Mouse (Mus musculus) midbrain, embryonic 16.5 days (tissue): ENCODE results near the gene Frs3. TPM values are rescaled to one million over a fixed set of nuclear protein-coding genes. Genes with fewer than 3 reads are reported as not detected.

ENCODE experiments used
- ATAC-seq: fragments of 200-750 bp; cut with Nextera tagmentation; 2 replicates; pipeline ENCODE4 v1.8.0; 2017; ENCODE audit warnings: moderate TSS enrichment
- H3K27ac ChIP-seq: fragments of 300-500 bp; sonication (generic); 2 replicates; pipeline ENCODE4 v1.5.1; 2014; ENCODE audit warnings: mild to moderate bottlenecking, low read length, mixed read lengths
- H3K27me3 ChIP-seq: fragments of 300-500 bp; sonication (generic); 2 replicates; pipeline ENCODE4 v1.6.1; 2014; ENCODE audit warnings: low read depth, low read length, mixed read lengths; ENCODE audit not compliant: control insufficient read depth, insufficient read depth
- H3K36me3 ChIP-seq: fragments of 300-500 bp; sonication (generic); 2 replicates; pipeline ENCODE4 v1.6.1; 2014; ENCODE audit warnings: mild to moderate bottlenecking, low read length, moderate library complexity, mixed read lengths; ENCODE audit not compliant: control insufficient read depth, insufficient read depth
- H3K4me1 ChIP-seq: fragments of 300-500 bp; sonication (generic); 2 replicates; pipeline ENCODE4 v1.6.1; 2014; ENCODE audit warnings: mild to moderate bottlenecking, low read length, mixed read lengths; ENCODE audit not compliant: control insufficient read depth, insufficient read depth
- H3K4me2 ChIP-seq: fragments of 300-500 bp; sonication (generic); 2 replicates; pipeline ENCODE4 v1.6.1; 2014; ENCODE audit warnings: mild to moderate bottlenecking, low read length, mixed read lengths
- H3K4me3 ChIP-seq: fragments of 300-500 bp; sonication (generic); 2 replicates; pipeline ENCODE4 v1.5.1; 2014; ENCODE audit warnings: low read depth, mild to moderate bottlenecking, low read length, moderate library complexity, mixed read lengths
- H3K9ac ChIP-seq: fragments of 300-500 bp; sonication (generic); 2 replicates; pipeline ENCODE4 v1.6.1; 2014; ENCODE audit warnings: low read depth, low read length, mixed read lengths
- H3K9me3 ChIP-seq: fragments of 300-500 bp; sonication (generic); replicated peaks from 2 replicates; pipeline ENCODE4 v1.6.1; 2014; ENCODE audit warnings: mild to moderate bottlenecking, low read length, mixed read lengths; ENCODE audit not compliant: control insufficient read depth, poor library complexity, severe bottlenecking
- WGBS: fragments of 180-500 bp; shearing (Covaris S2); extraction: QIAGEN DNeasy Blood & Tissue Kit; methylation state at CpG from one replicate; pipeline ENCODE4 v1.1.7; 2014; 5-methylcytosine and 5-hydroxymethylcytosine counted together
- polyA plus RNA-seq: library from polyadenylated mRNA; unstranded; fragments of >200 nt; fragmentation: Nextera tagmentation; extraction: Ambion mirVana; gene quantifications from 2 replicates; pipeline ENCODE4 v1.2.1, GENCODE M21; 2015

Gene Frs3
- polyA plus RNA-seq, 1 experiment from 2014 or later, result 54.1 TPM

- H3K9ac ChIP-seq, result no peak overlapping the region
- no peaks in the 10 kb centered on the region for H3K9me3 ChIP-seq
- 0 out of 2 replicates have a peak, but pooled peaks have one; percentile 25 for ATAC-seq
- H3K4me2 ChIP-seq, result no peak overlapping the region
- H3K4me1 ChIP-seq, result no peaks in the 10 kb centered on the region; the same call in 1 of the 2 replicates
- H3K36me3 ChIP-seq, result no peaks in the 10 kb centered on the region
- H3K4me3 ChIP-seq, result no peak overlapping the region
- H3K27ac ChIP-seq, result no peak overlapping the region
- no peaks in the 10 kb centered on the region for H3K27me3 ChIP-seq
- 23% methylated on average over 9 of the region's 9 CpGs for WGBS
Observed at GRCm38 (mm10) chr17:47663009-47663713, 25.7 kb upstream of the Frs3 start.

GRCm38 (mm10) chr17:47664474-47664873 is 24.4 kb upstream of the Frs3 start:
- Histone ChIP-seq H3K4me3 (no peak overlapping the region), H3K27ac (no peak overlapping the region), H3K4me1 (peaks cover 4% of the 10 kb centered on the region; the same call in 1 of the 2 replicates), H3K27me3 (no peaks in the 10 kb centered on the region), H3K9ac (no peak overlapping the region), H3K9me3 (no peaks in the 10 kb centered on the region), H3K36me3 (no peaks in the 10 kb centered on the region), H3K4me2 (no peak overlapping the region)
- ATAC-seq, result no peak
- WGBS, result 86% methylated on average over 7 of the region's 7 CpGs

DNA sequence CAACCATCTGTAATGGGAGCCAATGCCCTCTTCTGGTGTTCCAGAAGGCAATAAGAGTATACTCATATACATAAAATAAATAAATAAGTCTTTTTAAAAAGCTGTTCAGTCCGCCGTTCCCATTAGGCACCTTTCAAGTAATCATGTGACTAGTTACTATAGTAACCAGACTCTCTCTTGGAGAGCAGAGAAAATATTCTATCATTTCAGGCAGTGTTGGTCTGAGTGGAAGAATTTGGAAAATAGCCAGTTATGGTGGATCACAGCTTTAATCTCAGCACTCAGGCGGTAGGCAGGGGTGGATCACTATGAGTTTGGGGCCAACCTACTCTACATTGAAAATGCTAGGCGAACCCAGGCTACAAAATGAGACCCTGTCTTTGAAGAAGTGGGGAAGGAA is 19.7 kb upstream of the Frs3 start:
- H3K36me3 ChIP-seq, result no peaks in the 10 kb centered on the region; the same call in 1 of the 2 replicates
- ATAC-seq, result peak; percentile 68
- H3K9me3 ChIP-seq, result no peaks in the 10 kb centered on the region
- H3K4me1 ChIP-seq, result peaks cover 18% of the 10 kb centered on the region
- H3K4me3 ChIP-seq, result no peak overlapping the region
- H3K9ac ChIP-seq, result no peak overlapping the region
- H3K4me2 ChIP-seq, result no peak overlapping the region
- WGBS, result 40% methylated on average over 4 of the region's 4 CpGs
- H3K27ac ChIP-seq, result no peak overlapping the region
- H3K27me3 ChIP-seq, result no peaks in the 10 kb centered on the region

- ATAC-seq, result peak; percentile 40
- peak overlapping the region; percentile 55 for H3K9ac ChIP-seq
- H3K27me3 ChIP-seq, result no peaks in the 10 kb centered on the region
- H3K4me1 ChIP-seq, result peaks cover 22% of the 10 kb centered on the region
- no peak overlapping the region for H3K27ac ChIP-seq
- peak overlapping the region; percentile 37 for H3K4me3 ChIP-seq
- H3K4me2 ChIP-seq, result peak overlapping the region; percentile 72
- no peaks in the 10 kb centered on the region; the same call in 1 of the 2 replicates for H3K36me3 ChIP-seq
- 13% methylated on average over 14 of the region's 14 CpGs for WGBS
- no peaks in the 10 kb centered on the region for H3K9me3 ChIP-seq
Observed at GRCm38 (mm10) chr17:47671988-47672310, 16.9 kb upstream of the Frs3 start.

DNA sequence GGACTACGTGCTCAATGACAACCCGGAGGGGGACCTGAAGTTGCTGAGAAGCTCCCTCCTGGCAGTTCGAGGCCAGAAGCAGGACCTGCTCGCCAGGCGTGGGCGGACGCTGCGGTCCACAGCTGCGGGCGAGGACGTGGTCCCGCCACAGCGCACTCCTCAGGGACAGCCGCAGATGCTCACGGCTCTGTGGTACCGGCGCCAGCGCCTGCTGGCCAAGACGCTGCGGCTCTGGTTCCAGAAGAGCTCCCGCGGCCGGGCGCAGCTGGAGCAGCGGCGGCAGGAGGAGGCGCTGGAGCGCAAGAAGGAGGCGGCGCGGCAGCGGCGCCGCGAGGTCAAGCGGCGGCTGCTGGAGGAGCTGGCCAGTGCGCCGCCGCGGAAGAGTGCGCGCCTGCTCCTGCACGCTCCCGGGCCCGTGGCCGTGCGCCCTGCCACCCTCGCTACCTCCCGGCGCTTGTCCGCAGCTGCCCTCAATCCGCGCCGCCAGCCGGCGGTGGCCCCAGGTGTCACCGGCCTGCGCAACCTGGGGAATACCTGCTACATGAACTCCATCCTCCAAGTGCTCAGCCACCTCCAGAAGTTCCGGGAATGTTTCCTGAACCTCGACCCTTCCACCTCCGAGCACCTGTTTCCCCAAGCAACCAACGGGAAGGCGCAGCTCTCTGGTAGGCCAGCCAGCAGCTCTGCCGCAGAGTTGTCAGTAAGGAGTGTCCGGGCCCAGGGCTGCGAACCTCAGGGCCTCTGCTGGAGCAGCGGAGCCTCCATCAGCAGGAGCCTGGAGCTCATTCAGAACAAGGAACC is 16.3 kb upstream of the Frs3 start:
- H3K9me3 ChIP-seq, result no peaks in the 10 kb centered on the region
- ATAC-seq, result peak; percentile 41
- H3K9ac ChIP-seq, result peak overlapping the region; percentile 55
- H3K27ac ChIP-seq, result no peak overlapping the region
- WGBS, result 8% methylated on average over 53 of the region's 68 CpGs
- peaks cover 22% of the 10 kb centered on the region for H3K4me1 ChIP-seq
- peak overlapping the region; percentile 37 for H3K4me3 ChIP-seq
- H3K4me2 ChIP-seq, result peak overlapping the region; percentile 72
- H3K36me3 ChIP-seq, result no peaks in the 10 kb centered on the region; the same call in 1 of the 2 replicates
- no peaks in the 10 kb centered on the region for H3K27me3 ChIP-seq

GRCm38 (mm10) chr17:47676581-47676980 is 12.2 kb upstream of the Frs3 start:
- H3K36me3 ChIP-seq, result peaks cover 10% of the 10 kb centered on the region
- no peak overlapping the region for H3K4me3 ChIP-seq
- no peak overlapping the region for H3K4me2 ChIP-seq
- WGBS, result 16% methylated on average over 9 of the region's 9 CpGs
- no peak for ATAC-seq
- peaks cover 12% of the 10 kb centered on the region; the same call in 1 of the 2 replicates for H3K4me1 ChIP-seq
- H3K9me3 ChIP-seq, result no peaks in the 10 kb centered on the region
- H3K27ac ChIP-seq, result peak overlapping the region; percentile 35; the same call in 1 of the 2 replicates
- no peaks in the 10 kb centered on the region for H3K27me3 ChIP-seq
- 0 out of 2 replicates have a peak overlapping the region, but pooled peaks have one; percentile 15 for H3K9ac ChIP-seq

GRCm38 (mm10) chr17:47678238-47678637 is 10.6 kb upstream of the Frs3 start:
- Histone ChIP-seq H3K9ac (no peak overlapping the region), H3K27me3 (no peaks in the 10 kb centered on the region), H3K36me3 (peaks cover 16% of the 10 kb centered on the region), H3K4me3 (no peak overlapping the region), H3K9me3 (no peaks in the 10 kb centered on the region), H3K4me2 (no peak overlapping the region), H3K27ac (no peak overlapping the region), H3K4me1 (peaks cover 4% of the 10 kb centered on the region; the same call in 1 of the 2 replicates)
- 93% methylated on average over 5 of the region's 5 CpGs for WGBS
- no peak for ATAC-seq

GRCm38 (mm10) chr17:47678702-47679101 is 10.1 kb upstream of the Frs3 start:
- no peak for ATAC-seq
- no peak overlapping the region for H3K9ac ChIP-seq
- H3K9me3 ChIP-seq, result no peaks in the 10 kb centered on the region
- H3K4me1 ChIP-seq, result peaks cover 4% of the 10 kb centered on the region; the same call in 1 of the 2 replicates
- no peaks in the 10 kb centered on the region for H3K27me3 ChIP-seq
- H3K4me3 ChIP-seq, result no peak overlapping the region
- WGBS, result 89% methylated on average over 5 of the region's 5 CpGs
- H3K27ac ChIP-seq, result no peak overlapping the region
- no peak overlapping the region for H3K4me2 ChIP-seq
- H3K36me3 ChIP-seq, result peaks cover 16% of the 10 kb centered on the region

DNA sequence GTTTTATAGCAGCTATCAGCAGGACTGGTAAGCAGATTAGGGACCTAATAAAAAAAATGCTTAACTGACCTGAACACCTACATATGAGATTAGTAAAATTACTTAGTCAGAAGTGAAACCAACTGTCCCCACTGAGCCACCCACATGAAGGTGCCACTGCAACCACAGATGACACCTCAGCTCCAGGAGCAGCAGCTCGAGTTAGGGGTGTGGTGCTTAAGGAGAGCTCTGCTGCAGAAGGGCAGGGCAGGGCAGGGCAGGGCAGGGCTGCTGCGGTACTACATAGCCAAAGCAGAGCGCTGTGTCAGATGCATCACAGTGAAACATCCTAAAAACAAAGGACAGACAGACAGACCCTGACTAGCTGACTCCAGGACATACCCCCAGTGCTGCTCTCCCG is 6.0 kb upstream of the Frs3 start:
- ATAC-seq, result no peak
- no peak overlapping the region for H3K4me3 ChIP-seq
- H3K4me1 ChIP-seq, result peaks cover 14% of the 10 kb centered on the region
- no peaks in the 10 kb centered on the region for H3K27me3 ChIP-seq
- H3K4me2 ChIP-seq, result no peak overlapping the region
- no peak overlapping the region for H3K27ac ChIP-seq
- H3K36me3 ChIP-seq, result peaks cover 20% of the 10 kb centered on the region
- no peaks in the 10 kb centered on the region for H3K9me3 ChIP-seq
- no peak overlapping the region for H3K9ac ChIP-seq
- 88% methylated on average over 4 of the region's 4 CpGs for WGBS
